Mouse (Mus musculus) megakaryocyte, embryonic 14.5 days (primary cell): ENCODE data around the gene Igsf8. TPM values are rescaled to one million over a fixed set of nuclear protein-coding genes. Genes with fewer than 3 reads are reported as not detected.

ENCODE experiments used
- H3K27me3 ChIP-seq: replicated peaks from 2 replicates; pipeline ENCODE3; 2012; ENCODE audit warnings: inconsistent platforms
- H3K36me3 ChIP-seq: replicated peaks from 2 replicates; pipeline ENCODE3; 2012; ENCODE audit warnings: low read length, inconsistent platforms, mixed read lengths
- H3K4me1 ChIP-seq: 2 replicates; pipeline ENCODE4 v1.6.1; 2012; ENCODE audit warnings: inconsistent platforms
- H3K4me3 ChIP-seq: replicated peaks from 2 replicates; pipeline ENCODE3; 2012; ENCODE audit warnings: moderate library complexity, mild to moderate bottlenecking, inconsistent platforms
- H3K9me3 ChIP-seq: 2 replicates; pipeline ENCODE4 v1.6.1; 2012; ENCODE audit warnings: inconsistent platforms
- FLI1 ChIP-seq: IDR thresholded peaks from 2 replicates; pipeline ENCODE4 v1.6.1; 2012; ENCODE audit warnings: low read length, inconsistent platforms, mixed read lengths
- GATA1 ChIP-seq: IDR thresholded peaks from 3 replicates; pipeline ENCODE4 v1.6.1; 2012; ENCODE audit warnings: mixed read lengths, low read length, inconsistent platforms, borderline replicate concordance
- polyA plus RNA-seq: library from polyadenylated mRNA; stranded (reverse); fragments of >175 nt; gene quantifications from 2 replicates; pipeline ENCODE4 v1.2.3, GENCODE M21; 2012; ENCODE audit warnings: low replicate concordance; ENCODE audit not compliant: insufficient read depth

The Igsf8 gene
- polyA plus RNA-seq, 1 experiment = 46.3 TPM

DNA sequence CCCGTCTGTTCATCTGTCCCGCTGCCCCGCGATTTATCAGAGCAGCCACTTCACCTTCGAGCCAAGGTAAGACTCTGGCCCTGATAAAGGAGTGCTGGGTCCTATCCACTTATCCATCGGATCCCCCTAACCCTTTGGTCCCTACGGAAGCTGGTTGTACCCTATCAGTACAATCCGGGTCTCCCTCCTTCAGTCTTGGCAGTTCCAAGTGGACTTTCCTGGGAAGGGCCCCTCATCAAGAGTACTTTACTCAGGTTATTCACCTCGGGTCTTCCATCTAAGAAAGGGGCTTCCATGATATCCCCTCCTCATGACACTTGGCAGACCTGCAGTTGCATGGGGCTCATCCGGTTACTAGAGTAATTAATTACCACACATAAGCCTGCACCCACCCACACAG, 79.9 kb downstream of the Igsf8 start:
- Histone ChIP-seq H3K27me3 (peaks cover 85% of the 10 kb centered on the region), H3K36me3 (no peaks in the 10 kb centered on the region), H3K4me1 (peaks cover 22% of the 10 kb centered on the region), H3K4me3 (peak overlapping the region; percentile 87), H3K9me3 (peaks cover 4% of the 10 kb centered on the region; the same call in 1 of the 2 replicates)
- TF ChIP-seq GATA1 (no peak), FLI1 (no peak)

DNA sequence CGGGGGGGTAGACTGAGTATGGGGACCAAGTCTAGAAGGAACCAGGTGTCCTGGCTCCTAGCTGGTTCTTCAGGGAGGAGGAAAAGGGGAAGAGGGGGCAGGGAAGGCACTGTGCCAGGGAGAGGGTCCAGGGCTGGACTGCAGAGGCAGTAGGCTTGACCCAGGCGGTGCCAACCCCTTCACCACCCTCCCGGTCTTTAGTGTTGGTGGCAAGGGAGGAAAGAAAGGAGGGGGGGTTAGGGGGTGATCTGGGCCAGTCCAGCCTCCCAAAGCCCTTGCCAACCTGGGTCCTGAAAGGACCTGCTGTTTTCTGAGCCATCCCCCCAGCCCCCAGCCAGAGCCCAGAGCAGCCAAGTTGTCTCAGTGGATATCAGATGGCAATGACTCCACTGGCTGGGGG, 81.3 kb downstream of the Igsf8 start:
- H3K9me3 ChIP-seq = peaks cover 4% of the 10 kb centered on the region; the same call in 1 of the 2 replicates
- peaks cover 88% of the 10 kb centered on the region for H3K27me3 ChIP-seq
- no peak for TF ChIP-seq GATA1
- TF ChIP-seq FLI1 = no peak
- H3K4me3 ChIP-seq = no peak overlapping the region
- H3K4me1 ChIP-seq = peaks cover 22% of the 10 kb centered on the region
- no peaks in the 10 kb centered on the region for H3K36me3 ChIP-seq

DNA sequence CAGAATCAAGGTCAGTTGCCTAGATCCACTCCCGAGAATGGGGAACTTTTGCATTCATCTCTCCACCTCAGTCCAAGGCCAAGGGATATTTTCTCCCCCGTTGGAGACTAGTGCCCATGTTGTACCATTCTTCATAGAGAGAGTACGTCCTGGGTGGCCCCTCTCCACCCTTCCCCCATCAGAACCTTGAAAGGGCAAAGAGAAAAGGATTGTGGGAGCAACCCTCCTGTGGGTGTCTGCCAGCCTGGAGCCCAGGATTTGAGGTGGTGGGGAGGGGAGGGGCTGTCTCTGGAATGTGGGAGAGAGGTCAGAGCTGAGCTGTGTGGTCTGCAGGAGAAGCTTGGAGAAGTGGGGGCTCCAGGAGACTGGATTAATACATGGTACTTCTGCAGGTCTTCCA, 82.5 kb downstream of the Igsf8 start:
- Histone ChIP-seq H3K27me3 (peaks cover 87% of the 10 kb centered on the region), H3K4me3 (no peak overlapping the region), H3K36me3 (no peaks in the 10 kb centered on the region), H3K4me1 (peaks cover 22% of the 10 kb centered on the region), H3K9me3 (peaks cover 4% of the 10 kb centered on the region; the same call in 1 of the 2 replicates)
- TF ChIP-seq GATA1 (no peak), FLI1 (no peak)

DNA sequence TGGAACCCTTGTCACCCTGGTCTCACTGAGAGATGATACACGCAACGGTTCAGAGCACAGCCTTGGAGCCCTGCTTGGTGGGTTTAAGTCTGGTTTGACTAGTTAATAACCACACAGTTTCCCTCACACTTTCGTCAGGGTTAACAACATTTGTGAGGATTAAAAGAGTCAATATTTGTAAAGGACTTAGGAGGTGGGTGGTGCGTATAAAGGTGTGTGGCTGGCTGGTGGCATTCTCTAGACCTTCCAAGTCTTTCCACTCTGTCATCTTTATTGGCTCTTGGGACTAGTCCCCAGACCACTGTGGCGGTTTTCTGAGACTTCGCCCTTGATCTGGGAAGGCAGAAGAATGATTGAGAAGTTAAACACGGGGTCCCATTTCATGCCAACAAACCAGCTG, 83.4 kb downstream of the Igsf8 start:
- TF ChIP-seq GATA1 (no peak), FLI1 (no peak)
- peaks cover 22% of the 10 kb centered on the region for H3K4me1 ChIP-seq
- H3K9me3 ChIP-seq = no peaks in the 10 kb centered on the region
- no peaks in the 10 kb centered on the region for H3K36me3 ChIP-seq
- no peak overlapping the region for H3K4me3 ChIP-seq
- H3K27me3 ChIP-seq = peaks cover 88% of the 10 kb centered on the region

- Histone ChIP-seq H3K36me3 (no peaks in the 10 kb centered on the region), H3K4me3 (no peak overlapping the region), H3K9me3 (no peaks in the 10 kb centered on the region), H3K27me3 (peaks cover 90% of the 10 kb centered on the region), H3K4me1 (peaks cover 16% of the 10 kb centered on the region)
- no peak for TF ChIP-seq FLI1
- TF ChIP-seq GATA1 = no peak
Measured at GRCm38 (mm10) chr1:172346707-172347106, 85.3 kb downstream of the Igsf8 start.

GRCm38 (mm10) chr1:172347382-172347781, 85.9 kb downstream of the Igsf8 start:
- H3K27me3 ChIP-seq = peaks cover 88% of the 10 kb centered on the region
- no peaks in the 10 kb centered on the region for H3K36me3 ChIP-seq
- peaks cover 21% of the 10 kb centered on the region for H3K4me1 ChIP-seq
- no peaks in the 10 kb centered on the region for H3K9me3 ChIP-seq
- TF ChIP-seq GATA1 = no peak
- no peak overlapping the region for H3K4me3 ChIP-seq

DNA sequence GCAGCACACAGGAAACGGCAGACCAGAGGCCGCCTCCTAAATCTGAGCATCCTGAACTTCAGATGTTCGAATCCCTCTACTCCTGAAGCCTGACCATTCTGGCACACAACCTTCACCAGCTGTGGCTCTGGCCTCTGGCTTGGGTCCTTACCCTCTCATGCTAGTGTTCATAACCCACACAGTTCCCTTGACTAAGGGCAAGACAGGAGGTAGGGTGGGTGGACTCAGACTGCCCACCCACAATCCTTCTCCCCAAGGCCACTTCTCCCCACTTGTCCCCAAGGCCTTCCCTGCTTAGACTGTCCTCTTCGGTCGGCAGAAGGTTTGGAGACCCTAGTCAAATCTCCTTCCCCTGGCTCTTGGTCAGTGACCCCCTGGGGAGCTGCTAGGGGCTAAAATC, 88.1 kb downstream of the Igsf8 start:
- peaks cover 30% of the 10 kb centered on the region for H3K4me1 ChIP-seq
- TF ChIP-seq FLI1 = no peak
- TF ChIP-seq GATA1 = no peak
- H3K27me3 ChIP-seq = peaks cover 87% of the 10 kb centered on the region

GRCm38 (mm10) chr1:172349916-172350812, 88.7 kb downstream of the Igsf8 start:
- H3K27me3 ChIP-seq = peaks cover 87% of the 10 kb centered on the region
- no peaks in the 10 kb centered on the region for H3K9me3 ChIP-seq
- TF ChIP-seq FLI1 (no peak), GATA1 (no peak)
- H3K4me1 ChIP-seq = peaks cover 30% of the 10 kb centered on the region
- H3K4me3 ChIP-seq = peak overlapping the region; percentile 25
- no peaks in the 10 kb centered on the region for H3K36me3 ChIP-seq

More for the DNA sequence above, 88.1 kb downstream of the Igsf8 start:
- no peaks in the 10 kb centered on the region for H3K9me3 ChIP-seq
- no peaks in the 10 kb centered on the region for H3K36me3 ChIP-seq
- H3K4me3 ChIP-seq = no peak overlapping the region

GRCm38 (mm10) chr1:172352001-172352400, 90.6 kb downstream of the Igsf8 start:
- Histone ChIP-seq H3K36me3 (no peaks in the 10 kb centered on the region), H3K27me3 (peaks cover 83% of the 10 kb centered on the region), H3K4me1 (peaks cover 26% of the 10 kb centered on the region), H3K4me3 (no peak overlapping the region), H3K9me3 (no peaks in the 10 kb centered on the region)
- TF ChIP-seq GATA1 (no peak), FLI1 (no peak)

- peaks cover 83% of the 10 kb centered on the region for H3K27me3 ChIP-seq
- peaks cover 26% of the 10 kb centered on the region for H3K4me1 ChIP-seq
- H3K4me3 ChIP-seq = no peak overlapping the region
- H3K9me3 ChIP-seq = no peaks in the 10 kb centered on the region
- no peaks in the 10 kb centered on the region for H3K36me3 ChIP-seq
- TF ChIP-seq GATA1 (no peak), FLI1 (no peak)
Measured at GRCm38 (mm10) chr1:172352453-172352852, 91.0 kb downstream of the Igsf8 start.
